18 mouse cellular contexts compared by ENCODE assay signal in the genomic region with DNA sequence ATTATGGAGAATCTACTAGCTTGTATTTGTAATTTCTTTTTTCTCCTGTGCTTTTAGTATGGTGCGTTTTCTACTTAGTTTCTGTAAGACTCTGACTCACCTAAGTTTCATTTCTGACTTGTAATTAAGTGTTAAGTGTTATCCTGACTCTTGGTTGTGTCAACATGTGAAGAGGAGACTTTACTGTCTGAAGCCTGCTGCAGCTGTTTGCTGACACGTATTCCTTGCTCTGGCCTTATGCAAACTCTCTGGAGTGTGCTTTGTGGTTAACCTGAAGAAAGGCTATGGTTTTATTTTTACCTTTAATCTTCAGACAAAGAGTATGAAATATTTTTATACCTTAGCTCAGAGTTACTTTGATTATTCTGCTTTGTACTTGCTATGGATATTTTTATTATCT. TPM values are rescaled to one million over a fixed set of nuclear protein-coding genes. Genes with fewer than 3 reads are reported as not detected.
DNase-seq lines count a peak whose midpoint lies in the region; ATAC-seq lines count a peak whose summit lies in the region.
"Had no signal": no experiment of that assay in that cellular context is flagged by ENCODE, and none has a peak within 500 bp of the region (broad histone marks: within the 10 kb centered on the region; RNA-seq: fewer than 3 reads in every experiment).

No protein-coding gene starts in this region.

- DNase-seq in thymus, postnatal 0 days (ENCODE audit: low spot score), result peak; percentile 28
- DNase-seq in thymus, postnatal 4 days, result no peak
- DNase-seq in CD4-positive helper T cell, adult 2 months (ENCODE audit: low read depth, low spot score), result peak; percentile 27
- peak; percentile 22 for DNase-seq in induced T-regulatory cell, adult 2 months (ENCODE audit: low read depth)
- no peak for DNase-seq in gastrocnemius, postnatal 14 days
- no peak for DNase-seq in forebrain, embryonic 11.5 days (ENCODE audit: low spot score)
- no peak for DNase-seq in urinary bladder, postnatal 25 days (ENCODE audit: low spot score)
- DNase-seq: adrenal gland, postnatal 14 days; cerebellum, adult 18-20 months; cerebellum, postnatal 10 days; heart, postnatal 36 days; kidney, adult 11 months had no signal

- H3K9me3 ChIP-seq in forebrain, embryonic 11.5 days (ENCODE audit: control insufficient read depth, low read length), result no peaks in the 10 kb centered on the region
- H3K9me3 ChIP-seq: embryonic facial prominence, embryonic 10.5 days; G1E; heart, embryonic 12.5 days; hindbrain, embryonic 15.5 days had no signal

- intact Hi-C loops in gastrocnemius, postnatal 14 days (cut with DNase I; ENCODE audit: low total_unique reads), result no loop called here

- H3K4me2 ChIP-seq in forebrain, embryonic 11.5 days (ENCODE audit: low read depth, low read length, severe bottlenecking), result no peak overlapping the region
- H3K4me2 ChIP-seq: heart, embryonic 12.5 days; hindbrain, embryonic 15.5 days had no signal

- no peaks in the 10 kb centered on the region for H3K27me3 ChIP-seq in forebrain, embryonic 11.5 days (ENCODE audit: control insufficient read depth, insufficient read depth, low read length)
- H3K27me3 ChIP-seq: heart, embryonic 12.5 days; hindbrain, embryonic 15.5 days had no signal

- WGBS in forebrain, embryonic 11.5 days, result 80% methylated on average over 2 of the region's 2 CpGs

- no peaks in the 10 kb centered on the region for H3K4me1 ChIP-seq in forebrain, embryonic 11.5 days (replicated peaks; ENCODE audit: control insufficient read depth, insufficient read depth, low read length)

- ATAC-seq in forebrain, embryonic 11.5 days (replicated peaks; ENCODE audit: low FRiP score), result no peak
- ATAC-seq: activated CD4-positive, CD25-positive, alpha-beta regulatory T cell, adult 4 months; forebrain, embryonic 14.5 days had no signal

- no peaks in the 10 kb centered on the region for H3K36me3 ChIP-seq in forebrain, embryonic 11.5 days (ENCODE audit: control insufficient read depth, insufficient read depth, low read length)

- H3K4me3 ChIP-seq in forebrain, embryonic 11.5 days (ENCODE audit: low read depth, low read length), result no peak overlapping the region
- H3K4me3 ChIP-seq: embryonic facial prominence, embryonic 10.5 days; heart, embryonic 12.5 days; hindbrain, embryonic 15.5 days had no signal

- no peak overlapping the region for H3K27ac ChIP-seq in forebrain, embryonic 11.5 days (ENCODE audit: low read depth, low read length)
- H3K27ac ChIP-seq: embryonic facial prominence, embryonic 10.5 days; hindbrain, embryonic 15.5 days had no signal

- H3K9ac ChIP-seq in forebrain, embryonic 11.5 days (ENCODE audit: low read length), result no peak overlapping the region
- H3K9ac ChIP-seq: heart, embryonic 12.5 days; hindbrain, embryonic 15.5 days had no signal

RNA-seq across cellular contexts. Expression of gene Edem3, which starts 11.0 kb away (rescaled TPM):
- 5.5 and 6.4 TPM in 2 replicates for polyA plus RNA-seq in thymus, postnatal 0 days (2015; fragmentation: Nextera tagmentation; extraction: Ambion mirVana)
- 10 to 100 TPM; 21.8 to 26.2 TPM for total RNA-seq in gastrocnemius, postnatal 14 days (2021)
- polyA plus RNA-seq in forebrain, embryonic 11.5 days (2014; fragmentation: Nextera tagmentation; extraction: Ambion mirVana), result 22.9 and 23.0 TPM in 2 replicates

Comparison
In these comparisons a context has a peak if more than half of its experiments do, and no peak if none do; other contexts are left out.
1. DNase-seq: peak in thymus, postnatal 0 days (single experiment), CD4-positive helper T cell, adult 2 months (single experiment) and induced T-regulatory cell, adult 2 months (single experiment); none in thymus, postnatal 4 days (single experiment), gastrocnemius, postnatal 14 days (single experiment), forebrain, embryonic 11.5 days (single experiment) and urinary bladder, postnatal 25 days (single experiment).